Mouse (Mus musculus): ENCODE data around the gene Olfr1025-ps1.

Olfr1025-ps1 gene

GRCm38 (mm10) chr2:85914893-85915292, at the start of gene Olfr1025-ps1:
Gene Olfr1025-ps1, plus strand, starts transcription at chr2:85915193.
- DNase-seq (ENCODE audit: low spot score): no peak

- DNase-seq (ENCODE audit: low spot score): no peak
These were observed 46.7 kb upstream of the Olfr1025-ps1 start, which contains the start of gene Olfr1022 for GRCm38 (mm10) chr2:85868294-85868693. Gene Olfr1022, plus strand, starts transcription at chr2:85868594.

DNA sequence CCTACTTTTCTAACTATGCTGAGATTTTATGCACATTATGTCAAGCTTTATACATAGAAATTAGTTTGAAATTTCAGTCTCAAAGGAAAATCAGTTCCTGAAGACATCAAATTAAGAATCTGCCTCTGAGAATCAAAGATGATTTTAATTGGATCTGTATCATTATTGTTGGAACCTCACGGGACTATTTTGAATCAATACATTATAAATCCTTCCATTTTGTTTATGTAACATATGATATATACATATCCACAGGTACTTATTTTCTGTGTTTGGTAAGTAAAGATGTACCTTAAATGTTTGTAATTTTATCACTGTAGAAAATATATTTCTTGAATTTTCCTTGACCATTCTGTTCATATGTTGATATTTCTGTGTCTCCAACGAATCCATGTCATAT, 29.7 kb upstream of the Olfr1025-ps1 start, which contains the start of gene Olfr1023:
TSS of gene Olfr1023 (plus strand) at position 301 of the 400 bp plus-strand sequence.
- no peak for DNase-seq (ENCODE audit: low spot score)

DNA sequence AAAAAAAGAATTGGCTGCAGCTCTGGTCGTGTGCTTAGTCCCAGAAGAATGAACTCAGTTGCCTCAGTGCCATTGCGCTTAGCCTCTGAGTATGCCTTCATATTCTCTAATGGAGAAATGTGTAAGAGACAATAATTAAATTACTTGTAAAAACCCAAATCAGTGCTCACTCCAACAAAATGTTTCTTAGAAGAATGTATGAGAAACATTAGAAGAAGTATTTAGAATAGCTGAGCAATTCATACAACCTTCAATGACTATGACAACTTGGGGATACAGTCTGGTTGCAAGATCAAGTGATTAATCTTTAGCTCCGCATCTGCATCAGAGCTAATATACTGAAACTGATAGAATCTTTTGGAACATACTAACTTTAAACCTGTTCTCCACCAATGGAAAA, 10.0 kb upstream of the Olfr1025-ps1 start, which contains the start of gene Olfr1024:
TSS of gene Olfr1024 (minus strand) at position 101 of the 400 bp plus-strand sequence.
- DNase-seq (ENCODE audit: low spot score): no peak

- no peak for DNase-seq (ENCODE audit: low spot score)
These were observed 1.8 kb upstream of the Olfr1025-ps1 start for GRCm38 (mm10) chr2:85913197-85913596.

GRCm38 (mm10) chr2:85921258-85921657, 6.3 kb downstream of the Olfr1025-ps1 start, which contains the start of gene Olfr1026:
Gene Olfr1026, plus strand, starts transcription at chr2:85921558.
- no peak for DNase-seq (ENCODE audit: low spot score)

DNA sequence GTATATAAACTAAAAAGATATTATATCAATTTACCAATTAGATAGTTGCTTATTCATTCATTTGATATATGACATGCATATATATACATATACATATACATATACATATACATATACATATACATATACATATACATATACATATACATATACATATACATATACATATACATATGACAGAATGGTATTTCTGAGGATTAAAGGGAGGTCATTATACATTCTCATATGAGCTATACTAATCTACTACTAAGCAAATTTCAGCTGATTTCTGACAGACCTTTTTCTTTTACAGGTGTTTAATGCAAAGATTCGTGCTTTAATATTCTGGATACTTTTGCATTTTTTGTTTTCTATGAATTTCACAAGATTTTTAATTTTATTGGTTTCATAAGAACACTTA, 35.1 kb downstream of the Olfr1025-ps1 start, which contains the start of gene Olfr1028:
TSS of gene Olfr1028 (plus strand) at position 301 of the 400 bp plus-strand sequence.
- no peak for DNase-seq (ENCODE audit: low spot score)

All from testis, postnatal 10 days (tissue).